12 mouse cellular contexts compared by ENCODE assay signal in genomic region chr9:63651594-63651993, GRCm38 (mm10). TPM values are rescaled to one million over a fixed set of nuclear protein-coding genes. Genes with fewer than 3 reads are reported as not detected.
DNase-seq lines count a peak whose midpoint lies in the region; ATAC-seq and TF ChIP-seq lines count a peak whose summit lies in the region.
"Had no signal": no experiment of that assay in that cellular context is flagged by ENCODE, and none has a peak within 500 bp of the region (broad histone marks: within the 10 kb centered on the region; RNA-seq: fewer than 3 reads in every experiment).

No protein-coding gene starts in this region.

- H3K4me3 ChIP-seq in heart, adult 2 months = no peak overlapping the region
- H3K4me3 ChIP-seq in hindbrain, embryonic 16.5 days (ENCODE audit: low read length) = no peak overlapping the region
- no peak overlapping the region for H3K4me3 ChIP-seq in forebrain, embryonic 11.5 days (ENCODE audit: low read depth, low read length)
- H3K4me3 ChIP-seq: neural tube, embryonic 12.5 days had no signal

- H3K9ac ChIP-seq in heart, adult 2 months (ENCODE audit: low read depth, low read length) = no peak overlapping the region
- H3K9ac ChIP-seq in hindbrain, embryonic 16.5 days (ENCODE audit: low read depth, low read length) = no peak overlapping the region
- H3K9ac ChIP-seq in forebrain, embryonic 11.5 days (ENCODE audit: low read length) = no peak overlapping the region
- H3K9ac ChIP-seq: liver, embryonic 14.5 days; neural tube, embryonic 12.5 days had no signal

- H3K36me3 ChIP-seq in heart, adult 2 months (ENCODE audit: control insufficient read depth, insufficient read depth, low read length) = no peaks in the 10 kb centered on the region
- no peaks in the 10 kb centered on the region for H3K36me3 ChIP-seq in hindbrain, embryonic 16.5 days (ENCODE audit: control insufficient read depth, insufficient read depth, low read length)
- H3K36me3 ChIP-seq in forebrain, embryonic 11.5 days (ENCODE audit: control insufficient read depth, insufficient read depth, low read length) = no peaks in the 10 kb centered on the region; the same call in 1 of the 2 replicates

- WGBS in heart, adult 2 months = 52% methylated on average over 11 of the region's 11 CpGs
- 56% methylated on average over 11 of the region's 11 CpGs for WGBS in hindbrain, embryonic 16.5 days
- WGBS in forebrain, embryonic 11.5 days = 93% methylated on average over 11 of the region's 11 CpGs

- no peak overlapping the region for H3K4me2 ChIP-seq in hindbrain, embryonic 16.5 days (ENCODE audit: low read length)
- no peak overlapping the region for H3K4me2 ChIP-seq in forebrain, embryonic 11.5 days (ENCODE audit: low read depth, low read length, severe bottlenecking)
- H3K4me2 ChIP-seq: neural tube, embryonic 12.5 days had no signal

- H3K4me1 ChIP-seq in heart, adult 2 months (ENCODE audit: control insufficient read depth, insufficient read depth, low read length) = peaks cover 8% of the 10 kb centered on the region
- peaks cover 44% of the 10 kb centered on the region for H3K4me1 ChIP-seq in hindbrain, embryonic 16.5 days (ENCODE audit: control insufficient read depth, insufficient read depth, low read depth, low read length)
- H3K4me1 ChIP-seq in forebrain, embryonic 11.5 days (replicated peaks; ENCODE audit: control insufficient read depth, insufficient read depth, low read length) = peaks cover 6% of the 10 kb centered on the region; the same call in 1 of the 2 replicates

- H3K27me3 ChIP-seq in heart, adult 2 months (ENCODE audit: control insufficient read depth, insufficient read depth, low read length) = no peaks in the 10 kb centered on the region
- no peaks in the 10 kb centered on the region for H3K27me3 ChIP-seq in hindbrain, embryonic 16.5 days (replicated peaks; ENCODE audit: control insufficient read depth, insufficient read depth, low read length)
- no peaks in the 10 kb centered on the region for H3K27me3 ChIP-seq in forebrain, embryonic 11.5 days (ENCODE audit: control insufficient read depth, insufficient read depth, low read length)
- H3K27me3 ChIP-seq: neural tube, embryonic 12.5 days had no signal

- H3K9me3 ChIP-seq in hindbrain, embryonic 16.5 days (ENCODE audit: control insufficient read depth, low read length) = no peaks in the 10 kb centered on the region
- no peaks in the 10 kb centered on the region for H3K9me3 ChIP-seq in forebrain, embryonic 11.5 days (ENCODE audit: control insufficient read depth, low read length)
- H3K9me3 ChIP-seq: neural tube, embryonic 12.5 days had no signal

- H3K27ac ChIP-seq in heart, adult 2 months = peak overlapping the region; percentile 43
- H3K27ac ChIP-seq in hindbrain, embryonic 16.5 days (ENCODE audit: low read depth, low read length) = peak overlapping the region; percentile 9; the same call in 1 of the 2 replicates
- H3K27ac ChIP-seq in forebrain, embryonic 11.5 days (ENCODE audit: low read depth, low read length) = no peak overlapping the region
- H3K27ac ChIP-seq: liver, embryonic 14.5 days; neural tube, embryonic 12.5 days had no signal

- TF ChIP-seq CTCF in heart, adult 2 months (IDR thresholded peaks at IDR 0.05) = no peak

- no peak for ATAC-seq in hindbrain, embryonic 16.5 days
- no peak for ATAC-seq in forebrain, embryonic 11.5 days (replicated peaks; ENCODE audit: low FRiP score)
- ATAC-seq: activated CD4-positive, CD25-positive, alpha-beta regulatory T cell, adult 4 months had no signal

- no peak for TF ChIP-seq POLR2A in heart, adult 2 months (IDR thresholded peaks at IDR 0.05; ENCODE audit: insufficient read depth, low read depth, low read length)

- no peak for TF ChIP-seq EP300 in heart, adult 2 months (IDR thresholded peaks at IDR 0.05; ENCODE audit: insufficient read depth, low read depth, low read length)

- no peaks in the 10 kb centered on the region for H3K79me2 ChIP-seq in heart, adult 2 months (replicated peaks; ENCODE audit: control insufficient read depth, insufficient read depth, low read length)

- DNase-seq in heart, adult 2 months = peak; percentile 55 to 63
- DNase-seq in heart, postnatal 25 days (ENCODE audit: low spot score) = no peak
- DNase-seq in ovary, postnatal 14 days (ENCODE audit: low spot score) = peak; percentile 61
- no peak for DNase-seq in ovary, adult 18-20 months (ENCODE audit: low spot score)
- DNase-seq in skeletal muscle tissue, adult 2 months (ENCODE audit: low read depth, low spot score) = peak; percentile 71
- DNase-seq in embryo, embryonic 10 days (ENCODE audit: low spot score) = no peak
- no peak for DNase-seq in forebrain, embryonic 11.5 days (ENCODE audit: low spot score)

- intact Hi-C loops in heart, adult 2 months (cut with DNase I) = no loop called here
- intact Hi-C loops in heart, postnatal 25 days (cut with DNase I) = loop anchor here (2.0 to 5.0 kb wide), 3 partner anchors 56 to 193 kb away; partner anchors contain the start of gene Smad3

RNA-seq across cellular contexts. Expression of gene Aagab, which starts 49.1 kb away (rescaled TPM):
- total RNA-seq in heart, adult 2 months (2021) = 10 to 100 TPM; 17.0 to 19.2 TPM
- 6.8 and 10.9 TPM in 2 replicates for polyA plus RNA-seq in heart, adult 2 months (2012; rRNA removed)
- total RNA-seq in heart, postnatal 25 days (2021) = 10 to 100 TPM; 17.9 to 22.0 TPM
- polyA plus RNA-seq in hindbrain, embryonic 16.5 days (2015; fragmentation: Nextera tagmentation; extraction: Ambion mirVana) = 63.4 and 66.0 TPM in 2 replicates
- 48.3 and 48.4 TPM in 2 replicates for polyA plus RNA-seq in forebrain, embryonic 11.5 days (2014; fragmentation: Nextera tagmentation; extraction: Ambion mirVana)

RNA-seq across cellular contexts. Expression of gene Iqch, which starts 49.3 kb away (rescaled TPM):
- total RNA-seq in heart, adult 2 months (2021) = not detected
- 0.06 TPM in 1 of 2 replicates, not detected in the other for polyA plus RNA-seq in heart, adult 2 months (2012; rRNA removed)
- total RNA-seq in heart, postnatal 25 days (2021) = not detected
- polyA plus RNA-seq in hindbrain, embryonic 16.5 days (2015; fragmentation: Nextera tagmentation; extraction: Ambion mirVana) = 0.14 and 0.16 TPM in 2 replicates
- 0.17 TPM in 1 of 2 replicates, not detected in the other for polyA plus RNA-seq in forebrain, embryonic 11.5 days (2014; fragmentation: Nextera tagmentation; extraction: Ambion mirVana)
- polyA plus RNA-seq: activated CD4-positive, CD25-positive, alpha-beta regulatory T cell, adult 4 months; heart, embryonic 14.5 days; liver, embryonic 14.5 days had no signal

Comparison
In these comparisons a context has a peak if more than half of its experiments do, and no peak if none do; other contexts are left out.
1. DNase-seq: peak in heart, adult 2 months (2 of 2), ovary, postnatal 14 days (single experiment) and skeletal muscle tissue, adult 2 months (single experiment); none in heart, postnatal 25 days (single experiment), ovary, adult 18-20 months (single experiment), embryo, embryonic 10 days (single experiment) and forebrain, embryonic 11.5 days (single experiment).